Mouse (Mus musculus) bone marrow, adult 2 months (tissue): ENCODE data around the gene Stard3nl.

ENCODE experiments used
- CTCF ChIP-seq: fragments of 200-500 bp; IDR thresholded peaks from 2 replicates; pipeline ENCODE4 v1.5.1; 2011; ENCODE audit warnings: low read length, control low read depth; ENCODE audit not compliant: control insufficient read depth, insufficient read depth
- POLR2A ChIP-seq: fragments of 200-500 bp; IDR thresholded peaks from 2 replicates; pipeline ENCODE4 v1.6.1; 2011; ENCODE audit warnings: low read depth, mild to moderate bottlenecking, control low read depth, low read length, borderline replicate concordance; ENCODE audit not compliant: control insufficient read depth

DNA sequence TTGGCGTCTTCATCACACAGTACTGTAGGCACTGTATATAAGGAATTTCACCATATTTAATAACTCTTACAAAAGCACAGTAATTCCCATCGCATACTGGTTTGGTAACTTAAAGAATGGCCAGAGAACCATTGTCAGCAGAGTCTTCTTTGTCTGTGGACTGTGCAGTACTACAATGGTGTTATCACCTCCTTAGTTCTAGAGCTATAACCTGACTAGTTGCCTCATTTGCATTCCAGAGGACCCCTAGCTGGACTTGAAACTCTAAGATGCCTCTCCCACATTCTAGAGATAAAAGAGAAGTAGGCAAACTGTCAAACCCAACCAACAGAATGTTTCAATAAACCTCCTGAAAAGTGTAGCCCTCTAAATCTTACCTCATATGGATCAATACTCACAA is 12.4 kb upstream of the Stard3nl start:
- TF ChIP-seq POLR2A, result no peak
- TF ChIP-seq CTCF, result no peak
